Mouse (Mus musculus) midbrain, embryonic 14.5 days (tissue): Measurements from ENCODE around the gene Pde2a. TPM values are rescaled to one million over a fixed set of nuclear protein-coding genes. Genes with fewer than 3 reads are reported as not detected.

ENCODE experiments used
- ATAC-seq: fragments of 200-750 bp; cut with Nextera tagmentation; 2 replicates; pipeline ENCODE4 v1.8.0; 2017; ENCODE audit warnings: moderate number of reproducible peaks, moderate library complexity; ENCODE audit not compliant: low FRiP score, low TSS enrichment
- DNase-seq: peaks from one replicate; pipeline ENCODE4 v3.0.0-alpha.2; 2015
- H3K27ac ChIP-seq: fragments of 300-500 bp; sonication (generic); replicated peaks from 2 replicates; pipeline ENCODE4 v1.5.1; 2014; ENCODE audit warnings: mild to moderate bottlenecking, low read depth, low read length, moderate library complexity
- H3K27me3 ChIP-seq: fragments of 300-500 bp; sonication (generic); 2 replicates; pipeline ENCODE4 v1.6.1; 2014; ENCODE audit warnings: low read length, control low read depth, mixed read lengths; ENCODE audit not compliant: control insufficient read depth, insufficient read depth
- H3K36me3 ChIP-seq: fragments of 300-500 bp; sonication (generic); 2 replicates; pipeline ENCODE4 v1.6.1; 2014; ENCODE audit warnings: low read length, control low read depth; ENCODE audit not compliant: control insufficient read depth, insufficient read depth
- H3K4me1 ChIP-seq: fragments of 300-500 bp; sonication (generic); 2 replicates; pipeline ENCODE4 v1.6.1; 2014; ENCODE audit warnings: mild to moderate bottlenecking, antibody characterized with exemption, low read length, control low read depth; ENCODE audit not compliant: control insufficient read depth, insufficient read depth
- H3K4me2 ChIP-seq: fragments of 300-500 bp; sonication (generic); 2 replicates; pipeline ENCODE4 v1.6.1; 2014; ENCODE audit warnings: mild to moderate bottlenecking, low read length, moderate library complexity
- H3K4me3 ChIP-seq: fragments of 300-500 bp; sonication (generic); replicated peaks from 2 replicates; pipeline ENCODE4 v1.5.1; 2014; ENCODE audit warnings: low read depth, low read length
- H3K9ac ChIP-seq: fragments of 300-500 bp; sonication (generic); replicated peaks from 2 replicates; pipeline ENCODE4 v1.6.1; 2014; ENCODE audit warnings: mild to moderate bottlenecking, low read length, moderate library complexity
- H3K9me3 ChIP-seq: fragments of 300-500 bp; sonication (generic); 2 replicates; pipeline ENCODE4 v1.6.1; 2016; ENCODE audit warnings: low read length, control low read depth, mixed read lengths; ENCODE audit not compliant: control insufficient read depth
- WGBS: fragments of 180-500 bp; shearing (Covaris S2); extraction: QIAGEN DNeasy Blood & Tissue Kit; methylation state at CpG from one replicate; pipeline ENCODE4 v1.1.7; 2014; 5-methylcytosine and 5-hydroxymethylcytosine counted together
- polyA plus RNA-seq: library from polyadenylated mRNA; unstranded; fragments of >200 nt; fragmentation: Nextera tagmentation; extraction: Ambion mirVana; gene quantifications from 2 replicates; pipeline ENCODE4 v1.2.1, GENCODE M21; 2014

Pde2a gene
- polyA plus RNA-seq, 1 experiment from 2014 or later = 23.0 TPM

DNA sequence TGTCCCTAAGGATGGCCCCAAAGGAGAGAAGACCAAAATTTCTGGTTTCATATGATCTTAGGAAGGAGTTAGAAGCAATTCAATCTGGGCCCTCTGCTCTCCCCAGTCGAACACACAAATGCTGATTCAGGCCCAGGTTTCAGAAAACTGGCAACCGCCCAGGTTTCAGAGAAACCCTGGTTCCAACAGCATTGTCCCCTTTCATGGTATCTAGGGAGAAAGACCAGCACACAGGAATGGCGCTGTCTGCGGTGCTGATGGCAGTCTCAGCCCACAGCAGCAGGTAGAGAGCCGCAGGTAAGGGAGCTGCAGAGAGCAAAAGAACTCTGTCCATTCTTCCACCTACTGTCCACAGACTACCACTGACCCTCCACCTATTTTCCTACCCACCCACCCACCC is 55.7 kb downstream of the Pde2a start:
- Histone ChIP-seq H3K4me2 (no peak overlapping the region), H3K4me1 (no peaks in the 10 kb centered on the region), H3K9ac (no peak overlapping the region), H3K4me3 (no peak overlapping the region), H3K27me3 (no peaks in the 10 kb centered on the region), H3K36me3 (no peaks in the 10 kb centered on the region), H3K9me3 (no peaks in the 10 kb centered on the region), H3K27ac (no peak overlapping the region)
- 51% methylated on average over 5 of the region's 5 CpGs for WGBS
- ATAC-seq (no peak), DNase-seq (no peak)

DNA sequence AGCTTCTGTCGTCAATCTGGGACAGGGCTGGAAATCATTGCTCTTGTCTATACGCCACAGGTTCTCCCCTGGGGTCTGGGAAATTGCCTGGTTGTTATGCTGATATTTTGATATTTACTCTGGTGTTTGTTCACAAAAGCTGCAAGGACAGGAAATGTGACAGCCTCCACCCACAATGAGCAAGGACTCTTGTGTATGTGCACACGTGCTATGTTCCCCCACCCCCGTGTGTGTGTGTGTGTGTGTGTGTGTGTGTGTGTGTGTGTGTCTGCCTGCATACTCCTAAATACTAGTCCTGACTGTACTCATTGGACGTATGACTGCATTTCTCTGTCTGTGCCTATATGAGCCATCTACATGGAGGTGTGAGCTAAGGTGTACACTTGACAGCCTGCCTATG is 56.6 kb downstream of the Pde2a start:
- Histone ChIP-seq H3K9me3 (no peaks in the 10 kb centered on the region), H3K4me2 (no peak overlapping the region), H3K27ac (no peak overlapping the region), H3K27me3 (no peaks in the 10 kb centered on the region), H3K9ac (no peak overlapping the region), H3K4me3 (no peak overlapping the region), H3K36me3 (no peaks in the 10 kb centered on the region), H3K4me1 (no peaks in the 10 kb centered on the region)
- DNase-seq (no peak), ATAC-seq (no peak)
- 79% methylated on average over 5 of the region's 5 CpGs for WGBS

DNA sequence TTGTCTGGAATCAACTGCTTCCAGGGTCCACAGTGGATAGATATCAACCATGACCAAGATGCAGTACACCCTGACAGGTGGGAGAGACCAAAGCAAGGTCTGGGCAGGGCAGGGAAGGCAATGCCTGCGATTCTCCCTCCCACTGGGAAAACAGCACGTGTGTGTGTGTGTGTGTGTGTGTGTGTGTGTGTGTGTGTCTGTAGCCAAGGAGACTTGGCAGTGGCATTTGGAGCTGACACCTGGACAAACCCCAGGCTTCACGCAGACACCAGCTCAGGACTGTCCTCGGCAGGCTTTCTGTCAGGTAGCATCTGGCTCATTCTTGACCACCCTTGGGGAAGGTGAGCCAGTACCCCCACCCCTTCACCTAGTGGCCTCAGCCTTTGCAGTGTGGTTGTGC is 58.4 kb downstream of the Pde2a start:
- no peak overlapping the region for H3K4me3 ChIP-seq
- H3K27ac ChIP-seq = no peak overlapping the region
- no peaks in the 10 kb centered on the region for H3K36me3 ChIP-seq
- ATAC-seq (no peak), DNase-seq (no peak)
- 78% methylated on average over 4 of the region's 4 CpGs for WGBS
- H3K4me1 ChIP-seq = no peaks in the 10 kb centered on the region
- H3K9me3 ChIP-seq = no peaks in the 10 kb centered on the region
- no peak overlapping the region for H3K9ac ChIP-seq
- no peak overlapping the region for H3K4me2 ChIP-seq
- no peaks in the 10 kb centered on the region for H3K27me3 ChIP-seq

DNA sequence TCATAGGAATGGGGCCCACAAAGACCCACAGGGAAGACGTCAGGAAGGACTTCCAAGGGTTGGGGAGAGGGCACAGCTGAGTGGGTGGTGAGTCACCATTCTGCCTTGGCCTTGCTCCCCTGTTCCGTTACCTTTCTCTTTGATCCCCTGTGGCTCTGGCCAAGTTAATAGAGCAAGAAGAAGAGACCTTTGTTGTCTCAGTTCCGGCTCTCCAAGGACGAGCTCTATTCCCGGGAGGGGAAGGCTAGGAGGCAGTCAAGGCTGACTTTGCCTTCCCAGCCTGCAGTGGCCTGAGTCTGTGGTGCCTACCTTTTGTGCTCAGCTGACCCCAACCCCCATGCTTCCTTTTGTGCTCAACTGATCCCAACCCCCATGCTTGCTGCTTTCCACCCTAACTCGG is 59.2 kb downstream of the Pde2a start:
- no peak overlapping the region for H3K27ac ChIP-seq
- 43% methylated on average over 6 of the region's 6 CpGs for WGBS
- no peak overlapping the region for H3K4me2 ChIP-seq
- H3K9me3 ChIP-seq = no peaks in the 10 kb centered on the region
- no peaks in the 10 kb centered on the region for H3K27me3 ChIP-seq
- no peak overlapping the region for H3K4me3 ChIP-seq
- ATAC-seq = no peak
- H3K4me1 ChIP-seq = no peaks in the 10 kb centered on the region
- no peaks in the 10 kb centered on the region for H3K36me3 ChIP-seq
- DNase-seq = no peak
- no peak overlapping the region for H3K9ac ChIP-seq

DNA sequence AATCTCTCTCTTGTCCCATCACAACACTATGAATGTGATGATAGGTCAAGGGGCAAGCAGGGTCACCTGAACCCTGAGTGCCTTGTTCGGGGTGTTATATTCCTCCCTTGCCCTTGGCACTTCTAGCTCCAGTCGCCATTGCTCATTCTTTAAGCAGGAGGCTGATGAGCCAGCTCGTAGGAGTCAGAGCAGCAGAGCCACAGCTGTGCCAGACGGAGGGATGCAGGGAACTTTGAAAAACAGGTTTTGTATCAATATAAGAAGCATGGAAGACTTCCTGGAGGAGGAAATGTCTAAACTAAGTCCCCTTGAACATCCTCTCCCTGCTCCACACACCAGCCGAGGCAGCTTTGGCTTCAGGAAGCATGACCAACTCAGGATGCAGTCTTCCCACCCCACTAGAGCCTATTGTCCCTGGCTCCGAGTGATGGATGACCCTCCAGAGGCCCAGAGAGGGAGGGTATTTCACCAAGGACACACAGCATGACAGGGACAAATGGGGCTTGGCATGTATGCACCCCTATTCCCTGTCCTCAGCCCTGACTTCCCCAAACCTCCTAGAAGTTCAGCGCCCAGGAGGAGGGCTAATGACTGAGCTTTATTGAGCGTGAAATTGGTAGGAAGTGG is 60.5 kb downstream of the Pde2a start:
- ATAC-seq (no peak), DNase-seq (no peak)
- Histone ChIP-seq H3K4me2 (no peak overlapping the region), H3K27me3 (no peaks in the 10 kb centered on the region), H3K27ac (no peak overlapping the region), H3K9ac (no peak overlapping the region), H3K4me1 (no peaks in the 10 kb centered on the region), H3K36me3 (no peaks in the 10 kb centered on the region), H3K9me3 (no peaks in the 10 kb centered on the region), H3K4me3 (no peak overlapping the region)
- 74% methylated on average over 8 of the region's 8 CpGs for WGBS

DNA sequence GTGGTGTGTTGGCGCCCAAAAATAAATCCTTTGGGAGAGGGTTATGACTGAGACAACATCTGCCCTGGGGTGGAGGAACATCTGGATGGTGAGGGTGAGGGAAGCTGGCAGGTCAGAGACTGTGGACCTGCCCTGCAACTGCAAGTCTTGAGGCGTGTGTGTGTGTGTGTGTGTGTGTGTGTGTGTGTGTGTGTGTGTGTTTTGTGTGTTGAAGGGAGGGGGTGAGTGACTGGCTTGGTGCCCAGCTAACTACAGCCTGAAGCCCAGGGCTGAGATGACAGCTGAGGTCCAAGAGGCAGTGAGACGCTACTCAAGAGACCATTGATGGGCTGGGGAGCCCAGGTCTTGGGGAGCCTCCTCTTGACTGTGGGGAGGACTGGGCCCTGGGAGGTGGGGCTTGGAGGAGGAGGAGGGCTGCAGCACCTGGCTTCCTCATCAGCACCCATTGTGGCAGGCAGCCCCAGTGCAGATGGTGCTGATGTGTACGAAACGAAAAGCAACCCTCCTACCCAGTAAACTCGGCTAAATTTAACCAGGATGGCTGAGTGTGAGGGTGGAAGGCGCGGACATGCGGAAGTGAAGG is 61.1 kb downstream of the Pde2a start:
- no peak overlapping the region for H3K9ac ChIP-seq
- no peaks in the 10 kb centered on the region for H3K9me3 ChIP-seq
- no peak overlapping the region for H3K4me2 ChIP-seq
- H3K4me3 ChIP-seq = no peak overlapping the region
- DNase-seq (peak; percentile 34), ATAC-seq (peak; percentile 40; the same call in 1 of the 2 replicates)
- H3K36me3 ChIP-seq = no peaks in the 10 kb centered on the region
- 75% methylated on average over 9 of the region's 9 CpGs for WGBS
- H3K27me3 ChIP-seq = no peaks in the 10 kb centered on the region
- H3K27ac ChIP-seq = no peak overlapping the region
- no peaks in the 10 kb centered on the region for H3K4me1 ChIP-seq

DNA sequence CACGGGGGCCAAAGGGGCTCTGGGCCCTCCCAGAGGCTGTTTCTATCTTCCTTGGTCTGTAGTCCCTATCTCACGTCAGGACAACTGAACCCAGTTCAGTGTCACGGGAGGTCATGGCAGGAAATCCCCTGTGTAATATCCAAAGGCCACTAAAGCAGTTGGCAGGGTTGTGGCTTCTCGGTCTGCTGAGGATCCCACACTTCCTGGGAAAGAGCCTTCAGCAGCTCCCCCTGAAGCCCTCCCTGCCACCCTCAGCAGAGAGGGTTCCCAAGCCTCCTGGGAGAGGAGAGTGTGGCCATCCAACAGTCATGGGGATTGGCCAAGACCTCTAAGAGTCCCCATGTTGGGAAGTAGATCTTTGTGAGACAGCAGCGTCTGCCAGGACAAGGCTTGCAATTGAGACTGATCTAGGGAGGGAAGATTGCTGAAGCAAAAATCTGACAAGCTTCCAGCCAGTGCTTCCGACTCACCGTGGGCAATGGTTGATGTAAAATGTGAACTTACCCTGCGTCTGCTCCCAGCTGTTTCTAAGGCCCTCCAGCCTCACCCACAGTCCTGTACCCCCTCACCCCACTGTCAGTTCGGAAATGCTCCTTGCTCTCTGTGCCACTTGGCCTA is 62.1 kb downstream of the Pde2a start:
- ATAC-seq (no peak), DNase-seq (no peak)
- WGBS = 79% methylated on average over 9 of the region's 9 CpGs
- H3K27ac ChIP-seq = no peak overlapping the region
- no peaks in the 10 kb centered on the region for H3K9me3 ChIP-seq
- no peaks in the 10 kb centered on the region for H3K36me3 ChIP-seq
- no peaks in the 10 kb centered on the region for H3K4me1 ChIP-seq
- H3K4me3 ChIP-seq = no peak overlapping the region
- no peak overlapping the region for H3K9ac ChIP-seq
- no peak overlapping the region for H3K4me2 ChIP-seq
- H3K27me3 ChIP-seq = no peaks in the 10 kb centered on the region

DNA sequence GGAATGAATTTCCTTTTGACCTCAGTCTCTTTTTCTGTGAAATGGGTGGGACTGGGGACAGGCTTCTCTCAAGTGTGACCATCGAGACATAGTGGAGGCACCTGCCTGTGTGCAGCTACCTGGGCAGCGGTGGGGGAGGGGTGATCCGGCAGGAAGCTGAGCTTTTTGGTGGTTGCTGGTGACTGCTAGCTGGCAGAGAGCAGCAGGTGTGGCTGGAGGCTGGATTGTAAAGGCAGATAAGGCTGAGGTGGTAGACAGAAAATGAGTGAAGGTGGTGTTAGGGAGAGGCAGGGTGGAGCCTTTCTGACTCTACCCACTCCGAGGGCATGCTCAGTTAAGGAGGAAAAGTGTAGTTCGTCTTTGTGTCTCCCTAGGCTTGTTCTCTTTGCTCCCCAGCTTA is 65.6 kb downstream of the Pde2a start:
- Histone ChIP-seq H3K27ac (no peak overlapping the region), H3K4me1 (no peaks in the 10 kb centered on the region), H3K4me3 (no peak overlapping the region), H3K36me3 (no peaks in the 10 kb centered on the region), H3K9ac (no peak overlapping the region), H3K9me3 (no peaks in the 10 kb centered on the region), H3K4me2 (no peak overlapping the region), H3K27me3 (no peaks in the 10 kb centered on the region)
- DNase-seq = no peak
- ATAC-seq = no peak
- 78% methylated on average over 5 of the region's 5 CpGs for WGBS

DNA sequence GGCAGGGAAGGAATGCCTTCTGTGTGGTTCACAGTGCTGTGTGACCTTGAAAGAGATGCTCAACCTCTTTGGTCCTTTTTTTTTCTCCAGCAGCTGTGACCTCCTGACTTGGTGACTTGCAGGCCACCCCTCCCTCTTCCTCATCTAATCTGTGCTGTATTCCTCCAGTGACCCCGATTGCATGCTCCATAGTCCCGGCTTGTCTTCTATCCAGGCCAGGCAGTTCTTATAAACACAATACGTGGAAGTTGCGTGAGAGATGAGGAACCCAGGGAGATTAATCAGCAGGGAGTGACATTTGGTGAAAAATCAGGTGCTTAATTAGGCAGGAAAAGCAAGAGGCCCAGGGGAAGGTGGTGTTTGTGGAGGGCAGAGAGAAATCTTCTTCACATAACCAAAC is 69.5 kb downstream of the Pde2a start:
- Histone ChIP-seq H3K27ac (no peak overlapping the region), H3K4me2 (no peak overlapping the region), H3K27me3 (no peaks in the 10 kb centered on the region), H3K9ac (no peak overlapping the region), H3K36me3 (no peaks in the 10 kb centered on the region), H3K4me1 (no peaks in the 10 kb centered on the region), H3K9me3 (no peaks in the 10 kb centered on the region), H3K4me3 (no peak overlapping the region)
- DNase-seq (no peak), ATAC-seq (no peak)
- WGBS = 54% methylated on average over 4 of the region's 4 CpGs
